Mouse (Mus musculus): Measurements from ENCODE around the gene Pigr. TPM values are rescaled to one million over a fixed set of nuclear protein-coding genes. Genes with fewer than 3 reads are reported as not detected.

Gene Pigr
- total RNA-seq, 2 experiments from 2014 or later, result not detected

DNA sequence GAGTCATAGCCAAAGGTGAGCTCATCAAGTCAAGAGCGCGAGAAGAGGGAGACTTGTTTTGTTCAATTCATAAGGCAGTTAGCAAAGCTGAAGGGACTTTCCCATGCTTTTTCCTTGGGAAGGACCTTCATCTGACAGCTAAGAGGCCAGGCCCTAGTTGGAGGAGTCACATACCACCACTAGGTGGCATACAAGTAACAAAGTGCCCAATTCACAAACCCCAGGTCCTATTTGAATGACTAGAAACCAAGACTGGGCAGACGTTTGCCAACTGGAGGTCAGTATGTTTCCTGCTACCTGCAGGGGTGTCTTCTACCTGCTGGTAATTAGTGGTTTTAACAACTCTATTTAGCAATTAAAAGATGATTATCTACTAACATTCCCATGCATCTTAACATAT is 48.7 kb downstream of the Pigr start:
- Histone ChIP-seq H3K27ac (no peak overlapping the region), H3K4me3 (no peak overlapping the region)
- TF ChIP-seq CTCF (conservative IDR thresholded peaks at IDR 0.05), result peak; percentile 94
- peak; percentile 23 to 64 for DNase-seq (ENCODE audit: low spot score in 2 of 2)

GRCm38 (mm10) chr1:130875910-130876309 is 49.4 kb downstream of the Pigr start:
- Histone ChIP-seq H3K27ac (no peak overlapping the region), H3K4me3 (no peak overlapping the region)
- no peak; the same call in 1 of the 2 replicates for TF ChIP-seq CTCF (conservative IDR thresholded peaks at IDR 0.05)
- DNase-seq (ENCODE audit: low spot score in 2 of 2), result no peak

DNA sequence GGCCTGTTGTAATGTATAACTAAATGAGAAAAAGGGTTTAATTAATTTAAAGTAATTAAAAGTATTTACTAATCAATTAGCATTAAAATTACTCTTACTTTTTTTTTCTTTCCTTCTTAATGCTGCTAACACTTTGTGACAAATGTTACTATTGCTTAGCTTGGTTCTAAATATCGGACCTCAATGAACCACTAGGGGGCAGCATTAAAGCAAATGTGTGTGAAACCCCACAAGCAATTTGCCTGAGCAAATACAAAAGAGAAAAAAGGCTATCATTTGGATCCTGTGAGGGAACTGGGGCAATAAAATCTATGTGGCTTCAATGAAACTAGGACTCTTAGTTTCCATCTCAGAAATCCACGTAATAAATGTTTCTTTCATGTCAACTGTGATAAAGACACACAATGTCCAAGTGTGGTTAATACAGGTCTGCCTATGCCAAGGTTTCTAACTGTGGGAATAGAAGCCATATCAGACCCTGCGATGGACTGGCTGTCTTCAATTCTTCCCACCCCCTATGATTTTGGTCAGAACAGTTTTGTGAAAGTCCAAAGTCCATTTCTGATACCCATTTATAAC is 50.5 kb downstream of the Pigr start:
- DNase-seq (ENCODE audit: low spot score in 2 of 2), result peak; percentile 70 to 80

DNA sequence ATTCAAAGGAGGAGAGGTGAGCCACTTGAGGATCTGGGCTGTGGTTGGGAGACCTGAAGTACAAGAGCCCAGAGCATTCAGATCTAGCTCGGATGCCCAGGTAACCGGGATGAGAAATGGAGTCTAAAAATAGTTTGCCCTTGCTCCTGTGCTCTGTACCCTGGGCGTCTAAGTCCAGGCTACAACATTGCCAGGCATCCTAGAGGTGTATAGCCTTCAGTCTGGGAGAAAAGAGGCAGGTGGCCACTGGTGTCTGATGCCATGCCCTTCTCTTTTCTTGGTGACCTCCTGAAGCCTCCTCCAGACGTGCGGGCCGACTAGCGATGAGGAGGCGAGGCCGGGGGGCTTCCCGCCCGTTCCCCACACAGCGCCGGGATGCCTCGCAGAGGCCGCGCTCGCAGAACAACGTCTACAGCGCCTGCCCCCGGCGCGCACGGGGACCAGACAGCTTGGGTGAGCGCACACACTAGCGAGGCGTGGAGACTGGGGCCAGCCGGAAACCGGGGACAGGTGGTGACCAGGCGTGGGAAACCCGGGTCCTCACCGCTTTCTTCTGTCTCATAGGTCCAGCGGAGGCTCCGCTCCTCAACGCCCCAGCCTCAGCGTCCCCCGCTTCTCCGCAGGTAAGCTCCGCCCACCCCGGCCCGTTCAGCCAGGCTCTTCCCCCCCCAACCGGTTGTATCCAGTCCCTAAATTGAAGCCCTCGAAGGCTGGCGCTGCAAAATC is 51.6 kb downstream of the Pigr start:
- no peak for TF ChIP-seq CTCF (conservative IDR thresholded peaks at IDR 0.05)
- DNase-seq (ENCODE audit: low spot score in 2 of 2), result no peak

More for the DNA sequence above, 50.5 kb downstream of the Pigr start:
- no peak overlapping the region for H3K27ac ChIP-seq
- TF ChIP-seq CTCF (conservative IDR thresholded peaks at IDR 0.05), result peak; percentile 90
- no peak overlapping the region for H3K4me3 ChIP-seq

DNA sequence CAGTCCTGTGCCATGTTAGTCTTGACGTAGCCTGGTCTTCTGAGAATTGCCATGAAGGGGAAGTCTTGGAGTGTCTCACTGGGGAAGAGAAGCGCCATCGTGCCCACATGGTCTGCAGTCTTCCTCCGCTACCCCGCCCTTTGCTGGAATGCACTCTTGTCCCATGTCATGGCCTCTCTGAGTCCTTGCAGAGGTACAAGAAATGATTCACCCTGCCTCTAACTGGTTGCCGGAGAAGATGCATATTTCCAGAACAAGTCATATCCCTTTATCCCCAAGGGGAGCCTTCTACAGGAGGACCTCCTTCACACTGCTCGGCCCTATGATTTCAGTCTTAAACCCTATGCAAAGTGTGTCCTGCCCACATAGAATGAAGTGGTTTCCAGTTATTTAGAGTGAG is 53.4 kb downstream of the Pigr start:
- TF ChIP-seq CTCF (conservative IDR thresholded peaks at IDR 0.05), result no peak
- Histone ChIP-seq H3K4me3 (no peak overlapping the region), H3K27ac (no peak overlapping the region)
- no peak for DNase-seq (ENCODE audit: low spot score in 2 of 2)

More for the DNA sequence above, 51.6 kb downstream of the Pigr start:
- Histone ChIP-seq H3K27ac (no peak overlapping the region), H3K4me3 (peak overlapping the region; percentile 36)

GRCm38 (mm10) chr1:130883146-130883545 is 56.7 kb downstream of the Pigr start:
- no peak overlapping the region for H3K4me3 ChIP-seq
- no peak for DNase-seq (ENCODE audit: low spot score in 2 of 2)
- no peak overlapping the region for H3K27ac ChIP-seq
- no peak for TF ChIP-seq CTCF (conservative IDR thresholded peaks at IDR 0.05)

- Histone ChIP-seq H3K4me3 (no peak within 1 kb of the TSS), H3K27ac (no peak within 1 kb of the TSS)
- DNase-seq (ENCODE audit: low spot score in 2 of 2), result no peak
- TF ChIP-seq CTCF (conservative IDR thresholded peaks at IDR 0.05), result no peak
Measured at GRCm38 (mm10) chr1:130887354-130887753, 60.9 kb downstream of the Pigr start, which contains the start of gene Il24. Gene Il24 (minus strand): TSS chr1:130887454.

DNA sequence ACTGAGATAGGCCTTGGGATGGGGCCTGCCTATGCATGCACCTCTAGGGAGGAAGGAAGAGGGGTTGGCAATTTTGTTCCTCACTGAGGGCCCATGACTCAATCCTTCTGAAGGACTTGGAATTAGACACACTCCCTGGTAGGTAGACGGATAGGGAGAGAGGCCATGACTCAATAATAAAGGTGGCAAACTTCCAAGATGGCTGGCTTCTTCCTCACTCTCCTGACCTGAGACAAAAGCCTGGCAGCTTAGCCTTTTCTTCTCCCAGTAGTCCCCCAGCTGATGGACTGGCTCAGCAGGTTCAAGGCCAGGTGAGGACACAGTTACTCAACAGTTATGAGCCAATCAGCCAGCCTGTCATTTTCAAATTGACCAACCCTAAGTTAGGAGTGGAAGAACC is 66.0 kb downstream of the Pigr start:
- DNase-seq (ENCODE audit: low spot score in 2 of 2), result no peak
- no peak for TF ChIP-seq CTCF (conservative IDR thresholded peaks at IDR 0.05)
- Histone ChIP-seq H3K27ac (no peak overlapping the region), H3K4me3 (no peak overlapping the region)

DNA sequence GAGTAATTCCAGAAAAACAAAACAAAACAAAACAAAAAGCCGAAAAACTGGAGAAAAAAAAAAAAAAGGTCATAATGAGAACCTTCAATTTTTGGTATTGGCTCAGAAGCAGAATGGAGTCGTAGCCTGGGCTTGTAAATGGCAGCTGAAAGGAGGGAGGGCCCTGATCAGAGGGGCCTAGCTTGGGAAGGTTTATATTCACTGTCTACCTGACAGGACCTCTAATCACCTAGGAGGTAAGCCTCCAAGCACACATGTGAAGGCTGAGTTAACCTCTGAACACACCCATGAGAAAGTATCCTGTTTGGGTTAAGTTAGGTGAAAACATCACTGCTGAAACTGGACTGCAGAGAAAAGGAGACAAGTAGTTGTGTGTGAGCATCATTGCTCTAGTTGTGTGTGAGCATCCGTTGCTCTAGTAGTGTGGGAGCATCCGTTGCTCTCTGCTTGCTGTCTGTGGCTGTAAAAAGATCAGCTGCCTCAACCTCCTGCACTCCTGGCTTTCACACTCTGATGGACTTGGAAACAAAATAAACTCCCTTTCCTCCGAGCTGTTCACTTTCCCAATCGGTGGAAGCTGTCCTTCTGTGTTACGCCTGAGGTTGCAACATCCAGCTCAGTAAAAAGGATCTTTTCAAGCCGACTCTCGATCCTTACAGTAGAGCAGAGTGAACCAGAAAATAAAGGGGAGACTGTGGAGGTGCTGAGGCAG is 67.0 kb downstream of the Pigr start:
- no peak for TF ChIP-seq CTCF (conservative IDR thresholded peaks at IDR 0.05)
- Histone ChIP-seq H3K4me3 (no peak overlapping the region), H3K27ac (no peak overlapping the region)
- no peak for DNase-seq (ENCODE audit: low spot score in 2 of 2)

DNA sequence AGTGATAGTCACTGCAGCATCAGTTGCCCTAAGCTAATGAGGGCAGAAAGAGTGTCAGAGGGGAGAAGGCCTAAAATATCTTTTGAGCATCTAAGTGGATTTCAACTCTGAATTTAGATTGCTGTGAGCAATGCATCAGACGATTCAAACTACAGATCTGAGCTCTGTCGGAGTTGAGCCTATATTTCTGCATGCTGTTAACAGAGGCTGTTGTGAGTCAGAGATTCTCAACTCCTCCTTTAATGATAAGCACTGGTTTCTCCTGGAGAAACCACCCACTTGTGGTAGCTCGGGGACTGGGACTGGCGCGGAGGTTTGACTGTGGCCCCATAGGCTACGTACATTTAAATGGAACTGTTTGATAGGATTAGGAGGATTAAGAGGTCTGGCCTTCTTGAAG is 68.0 kb downstream of the Pigr start:
- Histone ChIP-seq H3K27ac (no peak overlapping the region), H3K4me3 (no peak overlapping the region)
- TF ChIP-seq CTCF (conservative IDR thresholded peaks at IDR 0.05), result no peak
- DNase-seq (ENCODE audit: low spot score in 2 of 2), result no peak

Other genes starting within 250 kb of the Pigr start
- not detected for gene Zp3r, start 197.1 kb upstream of the Pigr start, total RNA-seq (2021)
- gene C4bp, start 165.1 kb upstream of the Pigr start, total RNA-seq (2021), result under 1 TPM; 0.38 to 0.66 TPM
- not detected for gene Gm29427, start 110.9 kb upstream of the Pigr start, total RNA-seq (2021)
- 10 to 100 TPM; 17.9 to 18.0 TPM for gene Yod1, start 109.4 kb upstream of the Pigr start, total RNA-seq (2021)
- gene Pfkfb2, start 97.4 kb upstream of the Pigr start, total RNA-seq (2021), result 10 to 100 TPM; 45.6 to 51.7 TPM
- 1 to 10 TPM; 1.4 to 1.6 TPM for gene AA986860, start 94.7 kb upstream of the Pigr start, total RNA-seq (2021)
- not detected for gene Fcamr, start 25.8 kb upstream of the Pigr start, total RNA-seq (2021)
- under 1 TPM in 1 of 2 experiments, not detected in 1; 0.59 TPM for gene Fcmr, start 39.0 kb downstream of the Pigr start, total RNA-seq (2021)
- gene Il24, start 60.8 kb downstream of the Pigr start, total RNA-seq (2021), result not detected
- not detected for gene Il20, start 84.8 kb downstream of the Pigr start, total RNA-seq (2021)
- not detected for gene Il19, start 113.4 kb downstream of the Pigr start, total RNA-seq (2021)
- gene Il10, start 193.2 kb downstream of the Pigr start, total RNA-seq (2021), result not detected

Data from layer of hippocampus, adult 2 months (tissue).